Mouse (Mus musculus) heart, embryonic 11.5 days (tissue): ENCODE measurements around the gene Gpc6. TPM values are rescaled to one million over a fixed set of nuclear protein-coding genes. Genes with fewer than 3 reads are reported as not detected.

Experiments
- ATAC-seq: fragments of 200-750 bp; cut with Nextera tagmentation; replicated peaks from 2 replicates; pipeline ENCODE4 v1.8.0; 2017; ENCODE audit warnings: moderate library complexity; ENCODE audit not compliant: insufficient number of reproducible peaks, low FRiP score, low TSS enrichment
- H3K27ac ChIP-seq: fragments of 300-500 bp; sonication (generic); 2 replicates; pipeline ENCODE4 v1.5.1; 2014; ENCODE audit warnings: mild to moderate bottlenecking, low read depth, low read length
- H3K27me3 ChIP-seq: fragments of 300-500 bp; sonication (generic); 2 replicates; pipeline ENCODE4 v1.6.1; 2014; ENCODE audit warnings: mild to moderate bottlenecking, low read length, mixed read lengths; ENCODE audit not compliant: control insufficient read depth, insufficient read depth
- H3K36me3 ChIP-seq: fragments of 300-500 bp; sonication (generic); 2 replicates; pipeline ENCODE4 v1.6.1; 2014; ENCODE audit warnings: mild to moderate bottlenecking, low read length, moderate library complexity, mixed read lengths; ENCODE audit not compliant: control insufficient read depth, insufficient read depth
- H3K4me1 ChIP-seq: fragments of 300-500 bp; sonication (generic); 2 replicates; pipeline ENCODE4 v1.6.1; 2014; ENCODE audit warnings: low read length; ENCODE audit not compliant: control insufficient read depth, insufficient read depth
- H3K4me2 ChIP-seq: fragments of 300-500 bp; sonication (generic); 2 replicates; pipeline ENCODE4 v1.6.1; 2014; ENCODE audit warnings: mild to moderate bottlenecking, moderate library complexity
- H3K4me3 ChIP-seq: fragments of 300-500 bp; sonication (generic); 2 replicates; pipeline ENCODE4 v1.5.1; 2014; ENCODE audit warnings: low read depth, low read length
- H3K9ac ChIP-seq: fragments of 300-500 bp; sonication (generic); 2 replicates; pipeline ENCODE4 v1.6.1; 2014; ENCODE audit warnings: mild to moderate bottlenecking, low read depth, low read length, moderate library complexity
- H3K9me3 ChIP-seq: fragments of 300-500 bp; sonication (generic); replicated peaks from 2 replicates; pipeline ENCODE4 v1.6.1; 2016; ENCODE audit warnings: low read length; ENCODE audit not compliant: control insufficient read depth
- WGBS: fragments of 180-500 bp; shearing (Covaris S2); extraction: QIAGEN DNeasy Blood & Tissue Kit; methylation state at CpG from one replicate; pipeline ENCODE4 v1.1.7; 2014; ENCODE audit not compliant: insufficient replicate concordance; 5-methylcytosine and 5-hydroxymethylcytosine counted together
- polyA plus RNA-seq: library from polyadenylated mRNA; unstranded; fragments of >200 nt; fragmentation: Nextera tagmentation; extraction: Ambion mirVana; gene quantifications from 2 replicates; pipeline ENCODE4 v1.2.1, GENCODE M21; 2014

Gpc6 gene
- polyA plus RNA-seq, 1 experiment from 2014 or later, result 14.3 TPM

DNA sequence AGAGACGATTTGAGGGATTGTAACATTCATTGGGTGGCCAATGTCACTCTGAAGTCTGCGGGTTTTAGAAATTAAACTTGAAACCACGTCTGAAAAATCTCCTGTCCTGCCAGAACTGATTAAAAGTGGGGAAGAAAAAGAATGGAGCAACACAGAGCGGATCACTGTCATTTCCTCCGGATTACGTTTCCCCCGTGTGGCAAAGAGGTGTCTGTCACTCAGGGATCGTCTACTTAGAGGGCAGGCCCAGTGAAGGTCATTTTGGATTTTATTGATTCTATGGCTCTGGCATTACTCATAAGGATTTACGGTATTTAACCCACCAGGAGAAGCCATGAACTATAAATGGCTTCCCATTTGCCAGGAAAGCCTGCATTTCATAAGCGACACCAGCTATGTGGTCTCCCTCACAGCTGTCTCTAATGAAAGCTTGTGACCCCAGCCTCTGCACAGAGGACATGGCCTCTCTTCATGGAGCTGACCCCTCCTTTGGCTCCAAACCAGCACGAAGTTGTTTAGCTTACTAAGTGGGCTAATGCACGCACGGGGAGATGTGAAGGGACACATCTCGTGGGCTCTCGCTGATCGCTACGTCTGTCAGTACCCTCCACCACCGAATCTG, 996.4 kb downstream of the Gpc6 start:
- H3K9ac ChIP-seq, result no peak overlapping the region
- ATAC-seq, result no peak
- no peaks in the 10 kb centered on the region for H3K36me3 ChIP-seq
- H3K27me3 ChIP-seq, result peaks cover 11% of the 10 kb centered on the region
- H3K9me3 ChIP-seq, result no peaks in the 10 kb centered on the region
- H3K4me3 ChIP-seq, result no peak overlapping the region
- WGBS, result 79% methylated on average over 18 of the region's 18 CpGs
- H3K4me2 ChIP-seq, result no peak overlapping the region
- no peak overlapping the region for H3K27ac ChIP-seq
- no peaks in the 10 kb centered on the region for H3K4me1 ChIP-seq

DNA sequence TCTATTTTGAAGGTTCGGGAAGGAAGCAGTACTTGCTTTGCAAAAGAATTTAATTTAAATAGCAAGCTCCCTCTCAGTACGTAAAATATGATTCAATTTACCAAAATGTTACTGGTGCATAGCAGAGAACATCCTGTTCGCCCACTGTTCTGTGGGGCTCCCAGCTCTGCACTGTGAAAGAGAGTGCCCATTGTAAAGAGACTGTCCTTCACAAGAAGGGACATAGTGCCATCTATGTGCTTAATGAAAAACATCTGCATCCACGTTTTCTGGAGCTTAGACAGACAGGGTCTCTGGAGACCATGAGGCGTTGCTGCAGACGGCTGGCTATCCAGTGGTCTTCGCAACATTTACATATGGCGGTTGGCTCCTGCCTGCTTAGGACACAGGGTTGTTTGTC, 998.6 kb downstream of the Gpc6 start:
- Histone ChIP-seq H3K4me1 (no peaks in the 10 kb centered on the region), H3K4me2 (no peak overlapping the region), H3K36me3 (no peaks in the 10 kb centered on the region), H3K9me3 (no peaks in the 10 kb centered on the region), H3K4me3 (no peak overlapping the region), H3K9ac (no peak overlapping the region), H3K27ac (no peak overlapping the region), H3K27me3 (peaks cover 15% of the 10 kb centered on the region)
- WGBS, result 78% methylated on average over 8 of the region's 8 CpGs
- no peak for ATAC-seq

DNA sequence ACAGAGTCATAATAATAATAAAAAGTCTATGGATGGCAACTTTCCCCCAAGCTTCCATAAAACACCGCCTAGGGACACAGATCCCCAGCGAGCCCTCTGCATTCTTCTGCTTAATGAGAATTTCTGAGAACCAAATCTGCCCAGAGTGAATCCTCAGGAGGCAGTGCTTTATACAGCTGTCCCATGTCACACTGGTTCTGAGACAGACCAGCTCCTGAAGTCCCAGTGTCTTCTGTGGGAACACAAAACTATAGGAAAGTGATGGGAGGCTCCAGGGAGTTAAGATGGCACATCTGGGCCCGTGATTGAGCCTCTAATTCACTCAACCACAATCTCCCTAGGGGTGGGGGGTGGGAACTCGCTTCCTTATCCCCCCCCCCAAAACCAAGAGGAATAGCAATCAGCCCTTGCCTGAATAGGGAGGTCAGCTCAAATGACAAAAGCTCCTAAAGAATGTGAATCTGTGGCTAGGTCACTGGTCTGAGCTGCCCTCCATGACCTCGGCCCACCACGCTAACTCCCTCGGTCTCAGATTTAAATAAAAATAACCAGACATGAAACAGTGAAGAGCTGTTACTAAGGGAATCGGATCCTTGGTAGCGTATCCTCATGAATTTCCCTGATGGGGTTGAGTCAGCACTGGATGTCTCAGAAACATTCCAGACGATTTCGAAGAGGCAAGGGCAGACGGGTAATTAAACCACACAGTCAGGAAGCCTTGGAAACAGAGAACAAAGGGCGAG, 1005.2 kb downstream of the Gpc6 start:
- no peak for ATAC-seq
- H3K27me3 ChIP-seq, result peaks cover 20% of the 10 kb centered on the region
- 40% methylated on average over 13 of the region's 13 CpGs for WGBS

GRCm38 (mm10) chr14:117930848-117931816, 1006.0 kb downstream of the Gpc6 start:
- H3K9me3 ChIP-seq, result no peaks in the 10 kb centered on the region
- ATAC-seq, result no peak
- no peak overlapping the region for H3K4me2 ChIP-seq
- no peak overlapping the region for H3K9ac ChIP-seq
- H3K27me3 ChIP-seq, result peaks cover 22% of the 10 kb centered on the region
- H3K4me1 ChIP-seq, result no peaks in the 10 kb centered on the region
- H3K36me3 ChIP-seq, result no peaks in the 10 kb centered on the region
- 80% methylated on average over 16 of the region's 16 CpGs for WGBS
- H3K4me3 ChIP-seq, result no peak overlapping the region
- peak overlapping the region; percentile 35; the same call in 1 of the 2 replicates for H3K27ac ChIP-seq

More for the DNA sequence above, 1005.2 kb downstream of the Gpc6 start:
- H3K27ac ChIP-seq, result peak overlapping the region; percentile 35; the same call in 1 of the 2 replicates
- no peak overlapping the region for H3K9ac ChIP-seq
- no peak overlapping the region for H3K4me2 ChIP-seq
- H3K4me1 ChIP-seq, result no peaks in the 10 kb centered on the region
- H3K4me3 ChIP-seq, result no peak overlapping the region
- H3K9me3 ChIP-seq, result no peaks in the 10 kb centered on the region
- no peaks in the 10 kb centered on the region for H3K36me3 ChIP-seq

- no peak overlapping the region for H3K4me3 ChIP-seq
- H3K4me2 ChIP-seq, result no peak overlapping the region
- H3K4me1 ChIP-seq, result no peaks in the 10 kb centered on the region
- H3K9ac ChIP-seq, result no peak overlapping the region
- H3K36me3 ChIP-seq, result no peaks in the 10 kb centered on the region
- H3K27me3 ChIP-seq, result peaks cover 22% of the 10 kb centered on the region
- no peaks in the 10 kb centered on the region for H3K9me3 ChIP-seq
- 92% methylated on average over 16 of the region's 17 CpGs for WGBS
- H3K27ac ChIP-seq, result no peak overlapping the region
- no peak for ATAC-seq
Observed at GRCm38 (mm10) chr14:117932163-117932851, 1007.2 kb downstream of the Gpc6 start.

GRCm38 (mm10) chr14:117938554-117938953, 1013.4 kb downstream of the Gpc6 start:
- H3K27me3 ChIP-seq, result peaks cover 54% of the 10 kb centered on the region
- H3K4me2 ChIP-seq, result no peak overlapping the region
- H3K27ac ChIP-seq, result no peak overlapping the region
- H3K36me3 ChIP-seq, result no peaks in the 10 kb centered on the region
- no peak for ATAC-seq
- H3K4me1 ChIP-seq, result no peaks in the 10 kb centered on the region
- no peak overlapping the region for H3K9ac ChIP-seq
- H3K4me3 ChIP-seq, result no peak overlapping the region
- 36% methylated on average over 2 of the region's 2 CpGs for WGBS
- H3K9me3 ChIP-seq, result no peaks in the 10 kb centered on the region

- no peaks in the 10 kb centered on the region for H3K36me3 ChIP-seq
- H3K4me3 ChIP-seq, result no peak overlapping the region
- H3K9me3 ChIP-seq, result no peaks in the 10 kb centered on the region
- no peaks in the 10 kb centered on the region for H3K4me1 ChIP-seq
- H3K27me3 ChIP-seq, result peaks cover 61% of the 10 kb centered on the region
- no peak overlapping the region for H3K9ac ChIP-seq
- ATAC-seq, result no peak
- H3K27ac ChIP-seq, result no peak overlapping the region
- H3K4me2 ChIP-seq, result no peak overlapping the region
- WGBS, result 88% methylated on average over 7 of the region's 7 CpGs
Observed at GRCm38 (mm10) chr14:117939471-117939870, 1014.4 kb downstream of the Gpc6 start.
